Mouse (Mus musculus): Measurements from ENCODE around the gene Sucnr1.

Sucnr1 gene

DNA sequence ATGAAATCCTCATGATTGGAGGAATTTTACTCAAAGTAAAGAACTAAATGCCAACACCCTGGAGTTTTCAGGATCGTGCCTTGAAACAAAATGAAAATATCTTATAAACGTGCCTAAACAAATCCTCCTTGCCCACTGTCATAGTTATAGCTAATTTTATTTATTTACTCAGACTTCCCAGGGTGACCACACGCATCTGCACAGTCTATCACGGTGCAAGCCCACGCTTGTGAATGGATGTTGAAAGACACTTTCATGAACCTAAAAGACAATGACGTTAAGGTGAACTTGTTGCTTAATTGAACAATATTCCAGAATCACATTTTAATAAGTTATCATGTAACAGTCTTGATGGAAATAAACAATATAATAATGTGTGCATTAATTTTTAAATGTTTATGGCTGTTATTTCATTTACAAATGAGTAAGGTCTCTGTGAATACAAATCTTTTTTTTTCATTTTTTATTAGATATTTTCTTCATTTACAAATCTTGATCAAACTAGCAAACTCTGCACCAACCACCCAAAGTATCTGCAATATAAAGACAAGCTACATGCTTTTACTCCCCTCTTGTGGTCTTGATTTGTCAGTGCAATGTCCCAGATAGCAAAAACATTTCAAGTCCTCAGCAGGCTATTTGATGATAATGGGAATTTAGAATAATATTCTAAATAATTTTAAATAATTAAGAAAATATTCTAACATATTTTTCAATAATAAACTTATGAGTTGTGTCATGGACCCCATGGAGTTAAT lies 30.4 kb downstream of the Sucnr1 start:
- no peak for DNase-seq (ENCODE audit: low spot score)

DNA sequence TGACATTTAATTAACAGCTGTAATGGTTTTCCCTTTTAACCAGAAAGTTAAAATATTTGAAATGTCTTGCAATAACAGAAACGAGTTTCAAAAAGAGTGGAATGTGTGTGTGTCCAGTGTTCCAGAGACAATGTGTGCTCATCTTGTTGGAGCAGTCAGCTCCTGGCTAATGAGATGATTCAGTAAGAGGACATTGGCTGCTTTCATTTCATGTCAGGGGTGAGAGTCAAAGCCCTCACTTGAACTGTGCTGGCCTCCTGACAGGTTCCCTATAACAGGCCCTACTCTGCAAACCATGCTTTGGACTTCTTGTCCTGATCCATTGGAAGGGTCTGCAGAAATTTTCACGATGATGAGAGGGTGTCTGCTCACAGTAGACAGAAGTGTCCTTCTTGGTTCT lies 32.9 kb downstream of the Sucnr1 start:
- no peak for DNase-seq (ENCODE audit: low spot score)

DNA sequence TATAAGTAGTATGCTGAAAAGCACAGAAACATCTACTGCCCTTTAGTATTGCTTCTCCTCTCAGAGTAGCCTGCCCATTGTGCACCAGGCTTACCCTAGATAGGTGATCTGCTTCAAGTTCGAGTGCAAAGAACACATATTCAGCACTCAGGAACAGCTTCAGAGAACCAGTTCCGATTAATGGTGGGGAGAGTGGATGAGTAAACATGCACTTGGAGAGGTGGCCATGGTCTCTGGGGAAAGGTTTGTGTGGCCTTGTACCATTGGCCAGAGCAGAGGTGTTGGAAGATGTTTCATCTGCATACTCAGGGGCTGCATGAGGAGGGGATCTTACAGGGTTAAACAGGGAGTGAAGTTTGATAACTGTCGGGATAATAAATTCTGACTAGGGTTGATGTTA lies 39.8 kb downstream of the Sucnr1 start:
- DNase-seq (ENCODE audit: low spot score) = no peak

GRCm38 (mm10) chr3:60123859-60124794 lies 42.5 kb downstream of the Sucnr1 start:
- no peak for DNase-seq (ENCODE audit: low spot score)

DNA sequence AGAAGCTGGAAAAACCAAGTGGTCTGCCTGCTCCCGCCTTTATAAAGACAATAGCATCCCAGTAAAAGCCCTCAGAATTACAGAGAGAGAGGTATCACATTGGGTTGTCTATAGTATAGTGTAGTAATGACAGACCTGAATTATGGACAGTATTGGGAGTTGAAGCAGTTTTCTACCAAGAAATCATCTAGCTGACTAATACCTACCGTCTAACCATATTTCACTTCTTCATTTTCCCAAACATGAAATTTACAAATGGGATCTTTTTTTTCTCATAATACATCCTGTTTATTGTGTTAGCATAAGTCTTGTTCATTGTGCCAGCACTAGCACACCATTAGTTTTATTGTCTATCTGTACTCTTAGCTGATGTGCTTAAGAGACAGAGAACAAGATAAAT lies 44.9 kb downstream of the Sucnr1 start:
- DNase-seq (ENCODE audit: low spot score) = no peak

- no peak for DNase-seq (ENCODE audit: low spot score)
These were observed 46.6 kb downstream of the Sucnr1 start for GRCm38 (mm10) chr3:60128282-60128681.

- DNase-seq (ENCODE audit: low spot score) = no peak
These were observed 54.1 kb downstream of the Sucnr1 start for GRCm38 (mm10) chr3:60135801-60136200.
